Mouse (Mus musculus) CH12.LX (cell line): ENCODE data around the gene Scly. TPM values are rescaled to one million over a fixed set of nuclear protein-coding genes. Genes with fewer than 3 reads are reported as not detected.

ENCODE experiments used
- DNase-seq: peaks from one replicate; pipeline ENCODE4 v3.0.0-alpha.2; 2013; ENCODE audit errors: extremely low read depth
- H3K27ac ChIP-seq: 2 replicates; pipeline ENCODE4 v1.5.1; 2012; ENCODE audit warnings: low read depth, mild to moderate bottlenecking, control low read depth, moderate library complexity; ENCODE audit not compliant: insufficient read depth
- H3K27me3 ChIP-seq: replicated peaks from 2 replicates; pipeline ENCODE3; 2012; ENCODE audit warnings: inconsistent platforms
- H3K36me3 ChIP-seq, 2 experiments: replicated peaks in 1 of 2; 2 replicates each; pipeline versions ENCODE3 to v1.6.1; 2012; ENCODE audit warnings: inconsistent platforms in 1 of 2, low read length in 1 of 2, mild to moderate bottlenecking in 1 of 2, mixed read lengths in 1 of 2, moderate library complexity in 1 of 2; ENCODE audit not compliant: control insufficient read depth in 1 of 2, insufficient read depth in 1 of 2
- H3K4me1 ChIP-seq, 2 experiments: 2 replicates each; pipeline ENCODE4 v1.6.1; 2012; ENCODE audit warnings: inconsistent platforms in 1 of 2, moderate library complexity in 1 of 2; ENCODE audit not compliant: insufficient read depth in 2 of 2, control insufficient read depth in 1 of 2
- H3K4me2 ChIP-seq: 2 replicates; pipeline ENCODE4 v1.6.1; 2012; ENCODE audit warnings: low read depth, mild to moderate bottlenecking, control low read depth; ENCODE audit not compliant: poor library complexity, insufficient read depth, severe bottlenecking
- H3K4me3 ChIP-seq, 3 experiments: fragments of 150-350 bp in 1 of 3; sonication (generic) in 1 of 3; replicated peaks in 1 of 3; 2 replicates each; pipeline versions ENCODE3 to v1.5.1; 2011 to 2012; ENCODE audit warnings: low read depth in 2 of 3, low read length in 2 of 3, mild to moderate bottlenecking in 2 of 3, moderate library complexity in 2 of 3, control low read depth in 1 of 3, improper control_type of control experiment in 1 of 3, inconsistent platforms in 1 of 3, mixed read lengths in 1 of 3; ENCODE audit not compliant: poor library complexity in 1 of 3
- H3K79me2 ChIP-seq: replicated peaks from 2 replicates; pipeline ENCODE4 v1.6.1; 2012; ENCODE audit warnings: mild to moderate bottlenecking, moderate library complexity; ENCODE audit not compliant: control insufficient read depth, poor library complexity, insufficient read depth, severe bottlenecking; ENCODE audit errors: extremely low read depth
- H3K9ac ChIP-seq: 2 replicates; pipeline ENCODE4 v1.6.1; 2012; ENCODE audit warnings: low read depth, mild to moderate bottlenecking, control low read depth, moderate library complexity; ENCODE audit not compliant: insufficient read depth
- H3K9me3 ChIP-seq: replicated peaks from 2 replicates; pipeline ENCODE3; 2012; ENCODE audit warnings: low read length, inconsistent platforms, mixed read lengths
- CHD1 ChIP-seq: IDR thresholded peaks from 2 replicates; pipeline ENCODE4 v1.6.1; 2012; ENCODE audit warnings: low read depth, low read length, improper control_type of control experiment, inconsistent platforms
- CHD2 ChIP-seq: IDR thresholded peaks from 2 replicates; pipeline ENCODE4 v1.6.1; 2011; ENCODE audit warnings: low read length, improper control_type of control experiment
- CTCF ChIP-seq, 2 experiments: IDR thresholded peaks in 1 of 2; conservative IDR thresholded peaks in 1 of 2; 2 replicates each; pipeline ENCODE4 v1.5.1; 2011 to 2012; ENCODE audit warnings: low read depth in 2 of 2, low read length in 2 of 2, improper control_type of control experiment in 1 of 2, inconsistent platforms in 1 of 2, mild to moderate bottlenecking in 1 of 2, moderate library complexity in 1 of 2
- E2F4 ChIP-seq: IDR thresholded peaks from 2 replicates; pipeline ENCODE4 v1.6.1; 2011; ENCODE audit warnings: low read depth, low read length, improper control_type of control experiment; ENCODE audit not compliant: insufficient replicate concordance
- EP300 ChIP-seq: IDR thresholded peaks from 2 replicates; pipeline ENCODE4 v1.6.1; 2011; ENCODE audit warnings: low read length, improper control_type of control experiment
- HCFC1 ChIP-seq: IDR thresholded peaks from 2 replicates; pipeline ENCODE4 v1.6.1; 2012; ENCODE audit warnings: low read depth, mild to moderate bottlenecking, inconsistent platforms, low read length, improper control_type of control experiment
- IRF4 ChIP-seq: IDR thresholded peaks from 2 replicates; pipeline ENCODE4 v1.6.1; 2014; ENCODE audit warnings: low read depth, mild to moderate bottlenecking, inconsistent platforms, low read length, improper control_type of control experiment
- JUN ChIP-seq: IDR thresholded peaks from 2 replicates; pipeline ENCODE4 v1.6.1; 2011; ENCODE audit warnings: low read depth, mild to moderate bottlenecking, low read length, improper control_type of control experiment, moderate library complexity; ENCODE audit not compliant: insufficient read depth
- JUND ChIP-seq: conservative IDR thresholded peaks from 2 replicates; pipeline ENCODE4 v1.6.1; 2011; ENCODE audit warnings: low read depth, low read length, improper control_type of control experiment
- KAT2A ChIP-seq: IDR thresholded peaks from 2 replicates; pipeline ENCODE4 v1.6.1; 2012; ENCODE audit warnings: low read length, improper control_type of control experiment, inconsistent platforms; ENCODE audit not compliant: insufficient replicate concordance
- MAFK ChIP-seq: IDR thresholded peaks from 2 replicates; pipeline ENCODE4 v1.6.1; 2011; ENCODE audit warnings: low read length, improper control_type of control experiment; ENCODE audit not compliant: insufficient replicate concordance
- MAX ChIP-seq: IDR thresholded peaks from 2 replicates; pipeline ENCODE4 v1.6.1; 2011; ENCODE audit warnings: low read length, improper control_type of control experiment
- MAZ ChIP-seq: IDR thresholded peaks from 2 replicates; pipeline ENCODE4 v1.6.1; 2012; ENCODE audit warnings: low read depth, mild to moderate bottlenecking, inconsistent platforms, low read length, improper control_type of control experiment, moderate library complexity
- MYC ChIP-seq: IDR thresholded peaks from 2 replicates; pipeline ENCODE4 v1.6.1; 2011; ENCODE audit warnings: low read depth, mild to moderate bottlenecking, improper control_type of control experiment, low read length
- RCOR1 ChIP-seq: conservative IDR thresholded peaks from 2 replicates; pipeline ENCODE4 v1.6.1; 2012; ENCODE audit warnings: low read depth, mild to moderate bottlenecking, inconsistent platforms, low read length, improper control_type of control experiment
- SIN3A ChIP-seq: IDR thresholded peaks from 2 replicates; pipeline ENCODE4 v1.6.1; 2012; ENCODE audit warnings: low read length, improper control_type of control experiment, inconsistent platforms
- SMC3 ChIP-seq: IDR thresholded peaks from 2 replicates; pipeline ENCODE4 v1.6.1; 2011; ENCODE audit warnings: low read depth, low read length, improper control_type of control experiment
- TBP ChIP-seq: conservative IDR thresholded peaks from 2 replicates; pipeline ENCODE4 v1.6.1; 2011; ENCODE audit warnings: low read depth, low read length, improper control_type of control experiment
- USF1 ChIP-seq: IDR thresholded peaks from 2 replicates; pipeline ENCODE4 v1.6.1; 2014; ENCODE audit warnings: low read depth, mild to moderate bottlenecking, inconsistent platforms, low read length, improper control_type of control experiment
- USF2 ChIP-seq: conservative IDR thresholded peaks from 2 replicates; pipeline ENCODE4 v1.6.1; 2011; ENCODE audit warnings: low read depth, low read length, improper control_type of control experiment
- ZC3H11A ChIP-seq: IDR thresholded peaks from 2 replicates; pipeline ENCODE4 v1.6.1; 2012; ENCODE audit warnings: low read depth, mild to moderate bottlenecking, inconsistent platforms, low read length, improper control_type of control experiment
- ZMIZ1 ChIP-seq: IDR thresholded peaks from 2 replicates; pipeline ENCODE4 v1.6.1; 2012; ENCODE audit warnings: low read depth, mild to moderate bottlenecking, inconsistent platforms, low read length, improper control_type of control experiment
- dilution Hi-C: fragments of 300-500 bp; cut with MboI; formaldehyde crosslinking; loops from 2 replicates; pipeline ENCODE4 v1.14.3; 2020; ENCODE audit warnings: low sequenced_read_pairs; ENCODE audit not compliant: extremely low pct_unique_long_range_greater_than_20kb, extremely low pct_ligation_motif_present
- in situ Hi-C: fragments of 300-500 bp; cut with MboI; formaldehyde crosslinking; loops from 3 replicates; pipeline ENCODE4 v1.14.3; 2019; ENCODE audit warnings: low sequenced_read_pairs, low pct_ligation_motif_present, low pct_unique_long_range_greater_than_20kb, mixed read lengths
- polyA plus RNA-seq: library from polyadenylated mRNA; unstranded; fragments of >175 nt; gene quantifications from 2 replicates; pipeline ENCODE4 v1.2.1, GENCODE M21; 2012; ENCODE audit warnings: low read depth; ENCODE audit not compliant: insufficient read length
- total RNA-seq, 2 experiments: library from RNA; depleted of rRNA; stranded (reverse); fragments of 300-350 nt in 1 of 2; fragments of >200 nt in 1 of 2; gene quantifications; 2 replicates each; pipeline ENCODE4 v1.2.3; 2012 to 2014

Scly gene
- total and polyA plus RNA-seq, 3 experiments, result 15.8 to 71.2 (median 25.6) TPM

DNA sequence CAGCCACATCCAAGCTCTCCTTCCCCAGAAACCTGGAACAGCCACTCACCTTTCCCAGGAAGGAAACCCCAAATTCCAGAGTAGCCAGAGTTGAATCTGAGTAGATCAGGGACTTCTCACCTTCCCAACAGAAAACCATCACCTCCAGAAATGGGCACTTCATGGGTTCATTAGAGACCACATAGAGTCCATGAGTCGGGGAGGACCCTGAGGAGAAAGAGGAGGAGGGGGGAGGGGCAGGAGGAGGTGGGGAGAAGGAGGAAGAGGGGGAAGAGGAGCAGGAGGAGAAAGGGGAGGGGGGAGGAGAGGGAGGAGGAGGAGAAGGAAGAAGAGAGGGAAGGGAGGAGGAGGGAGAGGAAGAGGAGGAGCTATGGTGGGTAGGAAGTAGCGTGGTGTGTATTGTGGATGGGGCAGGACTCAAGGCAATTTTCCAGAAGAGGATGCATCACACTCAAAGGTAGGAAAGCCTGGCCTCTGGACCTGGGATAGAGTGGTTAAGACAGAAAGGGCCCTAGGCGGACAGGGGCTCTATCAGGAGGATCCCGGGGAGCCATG lies 27.4 kb downstream of the Scly start (continued):
- TF ChIP-seq MAZ, result peak; percentile 87
- TF ChIP-seq MAX, result no peak
- TF ChIP-seq ZMIZ1, result no peak
- 0 out of 2 replicates have a peak, but pooled peaks have one; percentile 56 for TF ChIP-seq TBP
- no peak for TF ChIP-seq IRF4

DNA sequence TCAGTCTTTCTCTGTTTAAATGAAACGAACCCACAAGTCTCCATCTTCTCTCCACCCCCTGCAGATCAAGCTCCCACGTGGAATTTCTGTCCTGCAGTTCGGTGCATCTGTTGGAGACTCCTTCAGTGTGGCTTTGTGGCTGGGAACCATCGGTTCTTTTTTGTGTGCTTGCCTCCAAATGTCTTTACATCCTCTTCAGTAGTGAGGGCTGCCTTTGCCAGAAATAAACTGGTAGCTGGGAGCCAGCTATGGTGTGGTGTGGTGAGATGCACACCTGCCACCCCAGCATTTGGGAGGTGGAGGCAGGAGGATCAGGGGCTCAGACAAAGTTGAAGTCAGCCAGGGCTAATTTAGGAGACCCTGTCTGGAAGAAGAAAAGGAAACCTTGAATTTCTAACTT lies 34.0 kb downstream of the Scly start:
- H3K9me3 ChIP-seq, result no peaks in the 10 kb centered on the region
- no peak overlapping the region for H3K27ac ChIP-seq
- no peaks in the 10 kb centered on the region for H3K79me2 ChIP-seq
- no peak for DNase-seq
- H3K36me3 ChIP-seq, result peaks cover 34 to 91% of the 10 kb centered on the region in 2 experiments
- dilution Hi-C loops, result no loop called here
- TF ChIP-seq JUN (no peak), USF1 (no peak), MAFK (no peak), HCFC1 (no peak), MYC (no peak), KAT2A (no peak), SIN3A (no peak), E2F4 (no peak), IRF4 (no peak), JUND (no peak), RCOR1 (no peak), CHD1 (no peak), CTCF (conservative IDR thresholded peaks at IDR 0.05 in 1 of 2, IDR thresholded peaks at IDR 0.05 in 1 of 2; ENCODE audit: low read depth in 2 of 2, low read length in 2 of 2) (no peak), USF2 (no peak), CHD2 (no peak), TBP (no peak), ZMIZ1 (no peak), SMC3 (no peak), EP300 (no peak), ZC3H11A (no peak)
- TF ChIP-seq, all 38 proteins: peak for 0
- no peaks in the 10 kb centered on the region for H3K27me3 ChIP-seq
- no peak overlapping the region for H3K4me2 ChIP-seq
- H3K4me1 ChIP-seq, result peaks cover 0 to 24% of the 10 kb centered on the region in 2 experiments; a peak in 2 of 4 replicates
- in situ Hi-C loops, result no loop called here
- no peak overlapping the region for H3K4me3 ChIP-seq
- no peak overlapping the region for H3K9ac ChIP-seq
